ENCODE assay signal across 23 mouse cellular contexts in the genomic region with DNA sequence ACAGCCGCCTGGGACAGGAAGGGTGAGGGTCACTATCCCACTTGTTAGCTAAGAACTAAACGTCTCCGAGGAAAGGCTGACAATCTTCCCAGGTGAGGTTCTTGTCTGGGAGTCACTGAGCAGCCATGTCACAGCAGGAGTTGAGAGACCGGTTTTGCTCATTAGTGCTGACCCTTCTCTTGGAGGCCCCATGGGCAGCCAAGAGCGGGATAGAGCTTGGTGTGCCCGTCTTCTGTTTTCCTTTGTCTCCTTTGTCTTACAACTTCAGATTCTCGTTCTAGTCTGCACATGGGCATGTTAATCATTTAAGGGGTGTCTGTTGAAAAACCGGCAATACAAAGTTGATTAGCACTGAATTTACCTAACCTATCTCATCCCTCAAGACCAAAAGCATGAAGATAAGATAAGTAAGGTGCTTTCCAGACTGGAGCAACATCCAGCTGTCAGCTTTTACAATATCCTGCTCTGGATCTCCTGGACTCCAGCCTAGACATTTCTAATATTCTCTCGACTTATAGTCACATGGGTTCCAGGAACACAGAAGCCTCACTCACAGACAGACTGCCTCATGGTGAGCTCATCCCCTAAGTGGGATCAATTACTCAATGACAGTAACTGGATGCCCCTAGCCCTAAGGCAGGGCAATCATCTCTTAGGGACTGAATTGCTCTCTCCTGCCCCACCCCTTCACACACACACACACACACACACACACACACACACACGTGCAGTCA. TPM values are rescaled to one million over a fixed set of nuclear protein-coding genes. Genes with fewer than 3 reads are reported as not detected.
DNase-seq lines count a peak whose midpoint lies in the region; ATAC-seq and TF ChIP-seq lines count a peak whose summit lies in the region.
"Had no signal": no experiment of that assay in that cellular context is flagged by ENCODE, and none has a peak within 500 bp of the region (broad histone marks: within the 10 kb centered on the region; RNA-seq: fewer than 3 reads in every experiment).

No protein-coding gene starts in this region.

- TF ChIP-seq EP300 in heart, adult 2 months (IDR thresholded peaks at IDR 0.05; ENCODE audit: insufficient read depth, low read depth, low read length): no peak

- H3K27ac ChIP-seq in hindbrain, embryonic 10.5 days: 0 out of 2 replicates have a peak overlapping the region, but pooled peaks have one; percentile 18
- no peak overlapping the region for H3K27ac ChIP-seq in hindbrain, embryonic 14.5 days
- H3K27ac ChIP-seq in thymus, adult 2 months (ENCODE audit: control insufficient read depth, insufficient read depth, low read length): peak overlapping the region; percentile 8; the same call in 1 of the 2 replicates
- no peak overlapping the region for H3K27ac ChIP-seq in neural tube, embryonic 14.5 days (ENCODE audit: low read depth, low read length)
- H3K27ac ChIP-seq in heart, adult 2 months: no peak overlapping the region
- H3K27ac ChIP-seq: forebrain, embryonic 13.5 days; liver, embryonic 14.5 days had no signal

- no peaks in the 10 kb centered on the region for H3K27me3 ChIP-seq in hindbrain, embryonic 10.5 days (ENCODE audit: insufficient read depth, poor library complexity, severe bottlenecking)
- H3K27me3 ChIP-seq in hindbrain, embryonic 14.5 days (ENCODE audit: control insufficient read depth, insufficient read depth, low read length): no peaks in the 10 kb centered on the region
- no peaks in the 10 kb centered on the region for H3K27me3 ChIP-seq in thymus, adult 2 months (ENCODE audit: control insufficient read depth, insufficient read depth, low read length)
- no peaks in the 10 kb centered on the region for H3K27me3 ChIP-seq in neural tube, embryonic 14.5 days (ENCODE audit: control insufficient read depth, insufficient read depth, low read length)
- no peaks in the 10 kb centered on the region for H3K27me3 ChIP-seq in heart, adult 2 months (ENCODE audit: control insufficient read depth, insufficient read depth, low read length)
- H3K27me3 ChIP-seq: CH12.LX; forebrain, embryonic 13.5 days; heart, embryonic 12.5 days had no signal

- 80% methylated on average over 10 of the region's 10 CpGs for WGBS in hindbrain, embryonic 10.5 days
- 73% methylated on average over 10 of the region's 10 CpGs for WGBS in hindbrain, embryonic 14.5 days
- 84% methylated on average over 10 of the region's 10 CpGs for WGBS in thymus, adult 2 months
- 72% methylated on average over 10 of the region's 10 CpGs for WGBS in neural tube, embryonic 14.5 days
- 59% methylated on average over 10 of the region's 10 CpGs for WGBS in heart, adult 2 months

- no peak for ATAC-seq in hindbrain, embryonic 14.5 days (ENCODE audit: low FRiP score)
- ATAC-seq in neural tube, embryonic 14.5 days (ENCODE audit: low read depth): peak; percentile 56; the same call in 1 of the 2 replicates
- ATAC-seq: forebrain, embryonic 13.5 days had no signal

- TF ChIP-seq CTCF in thymus, adult 2 months (IDR thresholded peaks at IDR 0.05; ENCODE audit: borderline replicate concordance, control insufficient read depth, extremely low read depth, insufficient read depth, low read length, poor library complexity): no peak
- TF ChIP-seq CTCF in heart, adult 2 months (IDR thresholded peaks at IDR 0.05): no peak

- intact Hi-C loops in heart, adult 2 months (cut with DNase I): no loop called here

- H3K4me3 ChIP-seq in hindbrain, embryonic 10.5 days: no peak overlapping the region
- H3K4me3 ChIP-seq in hindbrain, embryonic 14.5 days (replicated peaks; ENCODE audit: low read length): no peak overlapping the region
- no peak overlapping the region for H3K4me3 ChIP-seq in thymus, adult 2 months (ENCODE audit: control insufficient read depth, insufficient read depth, low read length)
- H3K4me3 ChIP-seq in neural tube, embryonic 14.5 days (ENCODE audit: low read depth, low read length): no peak overlapping the region
- H3K4me3 ChIP-seq in heart, adult 2 months: no peak overlapping the region
- H3K4me3 ChIP-seq: forebrain, embryonic 13.5 days; heart, embryonic 12.5 days had no signal

- no peaks in the 10 kb centered on the region for H3K36me3 ChIP-seq in hindbrain, embryonic 10.5 days
- H3K36me3 ChIP-seq in hindbrain, embryonic 14.5 days (replicated peaks; ENCODE audit: control insufficient read depth, insufficient read depth): no peaks in the 10 kb centered on the region
- no peaks in the 10 kb centered on the region for H3K36me3 ChIP-seq in thymus, adult 2 months (ENCODE audit: control insufficient read depth, insufficient read depth, low read length)
- no peaks in the 10 kb centered on the region for H3K36me3 ChIP-seq in neural tube, embryonic 14.5 days (ENCODE audit: control insufficient read depth, insufficient read depth, low read length)
- H3K36me3 ChIP-seq in heart, adult 2 months (ENCODE audit: control insufficient read depth, insufficient read depth, low read length): no peaks in the 10 kb centered on the region
- H3K36me3 ChIP-seq: heart, embryonic 12.5 days had no signal

- no peak overlapping the region for H3K4me2 ChIP-seq in hindbrain, embryonic 14.5 days (replicated peaks)
- no peak overlapping the region for H3K4me2 ChIP-seq in neural tube, embryonic 14.5 days (ENCODE audit: low read depth, low read length)
- H3K4me2 ChIP-seq: forebrain, embryonic 13.5 days; heart, embryonic 12.5 days had no signal

- peaks cover 17% of the 10 kb centered on the region for H3K4me1 ChIP-seq in hindbrain, embryonic 10.5 days (replicated peaks)
- H3K4me1 ChIP-seq in hindbrain, embryonic 14.5 days (replicated peaks; ENCODE audit: control insufficient read depth, insufficient read depth, low read length): 0 out of 2 replicates have a peak, but pooled peaks cover 3% of the 10 kb centered on the region
- no peaks in the 10 kb centered on the region for H3K4me1 ChIP-seq in thymus, adult 2 months (replicated peaks; ENCODE audit: control insufficient read depth, insufficient read depth, low read length)
- H3K4me1 ChIP-seq in neural tube, embryonic 14.5 days (ENCODE audit: control insufficient read depth, insufficient read depth, low read length): no peaks in the 10 kb centered on the region
- H3K4me1 ChIP-seq in heart, adult 2 months (ENCODE audit: control insufficient read depth, insufficient read depth, low read length): no peaks in the 10 kb centered on the region

- no peak for DNase-seq in hindbrain, embryonic 10.5 days (ENCODE audit: low spot score)
- no peak for DNase-seq in hindbrain, embryonic 14.5 days (ENCODE audit: low spot score)
- DNase-seq in thymus, adult 2 months: no peak
- DNase-seq in thymus, postnatal 0 days (ENCODE audit: low spot score): no peak
- DNase-seq in cerebellum, adult 18-20 months: no peak
- DNase-seq in embryo, embryonic 10 days (ENCODE audit: low spot score): no peak
- DNase-seq in heart, adult 2 months: no peak
- DNase-seq: adrenal gland, postnatal 25 days; cerebellum, adult 9-10 months; gastrocnemius, postnatal 36 days; kidney, adult 11 months; kidney, postnatal 10 days; left cerebral cortex, postnatal 4 days; lung, postnatal 10 days; retina, postnatal 1 day; right cerebral cortex, postnatal 4 days; thymus, adult 18-20 months had no signal

- H3K9me3 ChIP-seq in hindbrain, embryonic 10.5 days: no peaks in the 10 kb centered on the region
- H3K9me3 ChIP-seq in hindbrain, embryonic 14.5 days (ENCODE audit: control insufficient read depth, low read length): no peaks in the 10 kb centered on the region
- no peaks in the 10 kb centered on the region for H3K9me3 ChIP-seq in neural tube, embryonic 14.5 days (ENCODE audit: control insufficient read depth, low read length)
- H3K9me3 ChIP-seq: forebrain, embryonic 13.5 days; heart, embryonic 12.5 days had no signal

- no peak overlapping the region for H3K9ac ChIP-seq in hindbrain, embryonic 14.5 days
- H3K9ac ChIP-seq in neural tube, embryonic 14.5 days (replicated peaks; ENCODE audit: low read depth, low read length): no peak overlapping the region
- H3K9ac ChIP-seq in heart, adult 2 months (ENCODE audit: low read depth, low read length): no peak overlapping the region
- H3K9ac ChIP-seq: forebrain, embryonic 13.5 days; heart, embryonic 12.5 days; liver, embryonic 14.5 days had no signal

- 0 out of 2 replicates have a peak, but pooled peaks cover 1% of the 10 kb centered on the region for H3K79me2 ChIP-seq in heart, adult 2 months (replicated peaks; ENCODE audit: control insufficient read depth, insufficient read depth, low read length)

- TF ChIP-seq POLR2A in thymus, adult 2 months (IDR thresholded peaks at IDR 0.05; ENCODE audit: control insufficient read depth, extremely low read depth, insufficient read depth, low read length, poor library complexity): no peak
- no peak for TF ChIP-seq POLR2A in heart, adult 2 months (IDR thresholded peaks at IDR 0.05; ENCODE audit: insufficient read depth, low read depth, low read length)

RNA-seq across cellular contexts. Expression of a gene that starts 15.3 kb away (rescaled TPM):
- 12.3 and 27.2 TPM in 2 replicates for polyA plus RNA-seq in hindbrain, embryonic 10.5 days (2016; fragmentation: Nextera tagmentation; extraction: Ambion mirVana)
- polyA plus RNA-seq in hindbrain, embryonic 14.5 days (2014; fragmentation: Nextera tagmentation; extraction: Ambion mirVana): 2.7 and 3.9 TPM in 2 replicates
- 20.6 and 28.0 TPM in 2 replicates for polyA plus RNA-seq in thymus, adult 2 months (2012; rRNA removed)
- polyA plus RNA-seq in thymus, postnatal 0 days (2015; fragmentation: Nextera tagmentation; extraction: Ambion mirVana): 74.9 and 80.1 TPM in 2 replicates
- 3.0 and 3.1 TPM in 2 replicates for polyA plus RNA-seq in neural tube, embryonic 14.5 days (2014; fragmentation: Nextera tagmentation; extraction: Ambion mirVana)
- total RNA-seq in heart, adult 2 months (2021): 10 to 100 TPM; 31.1 to 34.8 TPM
- polyA plus RNA-seq in heart, adult 2 months (2012; rRNA removed): 14.9 and 18.3 TPM in 2 replicates
- total RNA-seq: megakaryocyte-erythroid progenitor cell, adult 5-6 weeks had no signal

Comparison
In these comparisons a context has a peak if more than half of its experiments do, and no peak if none do; other contexts are left out.
1. H3K27ac ChIP-seq: peak in hindbrain, embryonic 10.5 days (single experiment) and thymus, adult 2 months (single experiment); none in hindbrain, embryonic 14.5 days (single experiment), neural tube, embryonic 14.5 days (single experiment) and heart, adult 2 months (single experiment).